Mouse (Mus musculus) hindlimb bud, embryonic 11.5 days (tissue): ENCODE measurements at regions not wholly inside any gene's neighbourhood (a gene's known extent, or its start where the extent isn't known, plus 50 kb on each side); places are given as distances from the start of the nearest gene placed in this dataset.

ENCODE experiments used
- DNase-seq: peaks from one replicate; pipeline ENCODE4 v3.0.0-alpha.2; 2012; ENCODE audit warnings: low read depth, low spot score; ENCODE audit errors: extremely low spot score

DNA sequence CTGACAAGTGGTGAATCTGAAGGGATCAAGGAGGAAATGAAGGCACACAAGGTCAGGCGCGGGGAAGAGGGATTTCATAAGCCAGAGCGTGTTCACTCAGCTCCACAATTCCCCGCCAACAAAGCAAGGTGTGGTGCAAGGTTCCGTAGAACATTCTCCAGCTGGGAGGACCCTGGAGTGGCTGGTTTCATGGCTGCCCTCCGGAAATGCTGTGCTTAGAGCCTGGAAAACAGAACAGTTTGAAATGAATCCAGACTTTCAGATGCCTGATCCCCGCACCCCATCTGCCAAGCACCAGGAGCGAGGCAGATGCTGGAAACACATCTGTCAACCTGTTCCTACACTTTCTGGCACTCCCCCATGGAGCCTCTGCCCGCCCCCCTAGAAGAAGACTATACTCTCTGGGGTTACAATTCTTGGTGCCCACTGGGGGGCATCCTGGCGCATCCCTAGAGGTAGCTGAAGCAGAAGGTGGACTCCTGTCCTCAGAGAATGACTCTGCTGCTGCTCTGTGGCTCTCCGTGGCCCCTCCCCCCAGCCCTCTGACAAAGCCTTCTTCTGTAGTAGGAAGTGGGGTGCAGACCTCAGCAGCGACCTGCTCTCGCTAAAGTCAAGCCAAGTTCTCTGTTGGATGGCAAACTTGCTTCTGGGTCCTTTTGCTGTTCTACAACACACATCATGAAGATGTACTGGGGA lies 54.5 kb upstream of the Mafb start:
- DNase-seq: no peak

GRCm38 (mm10) chr2:160424491-160424890 lies 57.6 kb upstream of the Mafb start:
- DNase-seq: no peak

DNA sequence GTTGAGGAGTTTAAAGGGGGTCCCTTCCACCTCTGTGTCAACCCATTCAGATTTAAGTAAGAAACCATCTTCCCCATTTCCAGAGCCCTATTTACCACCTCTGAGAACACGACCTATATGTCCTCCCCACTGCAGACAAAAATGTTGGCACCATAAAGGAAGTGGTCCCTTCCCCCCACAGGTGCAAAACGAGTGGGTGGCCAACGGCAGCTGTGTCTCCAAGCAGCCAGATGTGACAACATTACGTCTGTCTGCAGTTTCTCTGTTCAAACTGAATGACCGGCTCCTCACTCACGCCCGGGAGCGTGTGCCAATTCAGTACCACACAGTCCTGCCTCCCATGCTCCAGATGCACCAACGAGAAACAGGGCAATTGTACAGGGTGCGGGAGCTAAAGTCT lies 60.6 kb upstream of the Mafb start:
- DNase-seq: no peak

DNA sequence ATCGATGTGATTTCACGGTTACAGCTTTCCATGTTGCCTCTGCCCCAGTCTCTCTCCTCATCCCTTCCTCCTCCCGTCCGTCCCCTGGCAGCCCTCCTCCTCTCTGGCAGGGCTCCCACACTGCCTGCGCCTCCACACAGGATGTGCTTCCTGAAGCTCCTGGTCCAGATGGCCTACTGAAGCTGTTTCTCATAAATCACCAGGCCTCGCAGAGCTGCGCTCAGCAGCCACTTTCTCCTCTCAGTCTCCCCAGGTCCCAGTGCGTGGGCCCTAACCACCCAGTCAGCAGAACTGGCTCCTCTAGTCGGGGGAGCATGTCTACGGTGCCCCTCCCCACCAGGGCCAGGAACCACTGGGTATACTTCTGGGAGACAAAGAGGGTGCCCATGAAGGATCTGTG lies 66.4 kb upstream of the Mafb start:
- no peak for DNase-seq

DNA sequence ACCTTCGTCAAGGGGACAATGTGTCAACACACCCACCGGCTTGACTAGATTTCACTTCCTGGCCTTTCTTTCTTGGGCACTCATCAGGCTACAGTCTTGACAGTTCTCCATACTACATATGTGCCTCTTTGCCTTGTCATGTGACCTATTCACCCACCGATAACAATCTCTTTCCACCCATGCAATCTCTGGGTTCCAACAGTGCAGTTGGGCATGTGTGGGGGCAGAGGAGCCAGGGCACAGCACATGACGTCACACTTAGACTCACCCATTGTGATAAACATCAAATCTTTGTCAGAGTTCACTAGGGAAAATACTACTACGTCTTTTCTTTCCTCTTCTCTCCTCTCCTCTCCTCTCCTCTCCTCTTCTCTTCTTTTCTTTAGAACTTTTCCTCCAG lies 67.8 kb upstream of the Mafb start:
- DNase-seq: no peak

- DNase-seq: no peak
Observed at GRCm38 (mm10) chr2:160435622-160436021, 68.8 kb upstream of the Mafb start.

DNA sequence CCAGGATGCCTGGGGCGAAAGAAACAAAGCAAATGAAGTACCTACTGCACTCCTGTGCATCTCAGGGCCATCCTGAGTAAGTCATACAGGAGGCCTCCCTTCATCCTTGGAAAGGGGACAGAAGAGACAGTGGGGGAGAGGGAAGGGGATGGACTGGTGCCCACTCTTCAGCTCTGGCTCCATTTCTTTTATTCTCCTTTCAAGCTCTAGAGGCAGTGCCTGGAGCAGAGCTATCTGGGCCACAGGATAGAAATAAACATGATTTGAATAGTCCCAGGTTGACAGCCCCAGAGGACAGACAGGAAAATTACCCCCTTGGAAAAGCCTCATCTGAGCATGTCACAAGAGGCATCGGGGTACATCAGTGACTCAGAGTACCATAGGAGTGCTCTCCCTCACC lies 72.2 kb upstream of the Mafb start:
- DNase-seq: no peak

DNA sequence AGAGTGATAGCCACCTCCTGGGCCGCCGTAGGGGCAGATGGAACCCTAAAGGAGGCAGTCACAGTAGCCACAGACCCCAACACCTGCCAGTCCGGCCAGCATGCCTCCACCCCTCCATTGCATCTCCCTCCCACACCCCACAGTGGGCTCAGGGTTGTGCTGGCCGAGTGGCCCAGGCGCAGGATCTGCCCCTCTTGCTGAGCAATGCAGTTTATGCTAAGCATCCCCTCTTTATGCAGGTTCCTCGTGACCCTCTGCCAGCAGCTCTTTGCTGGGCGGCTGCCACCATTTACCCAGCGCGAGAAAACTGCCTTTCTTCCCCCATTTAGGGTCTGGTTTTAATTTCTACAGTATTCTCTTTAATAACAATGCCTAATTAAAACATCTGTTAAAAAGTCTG lies 73.4 kb upstream of the Mafb start:
- no peak for DNase-seq

DNA sequence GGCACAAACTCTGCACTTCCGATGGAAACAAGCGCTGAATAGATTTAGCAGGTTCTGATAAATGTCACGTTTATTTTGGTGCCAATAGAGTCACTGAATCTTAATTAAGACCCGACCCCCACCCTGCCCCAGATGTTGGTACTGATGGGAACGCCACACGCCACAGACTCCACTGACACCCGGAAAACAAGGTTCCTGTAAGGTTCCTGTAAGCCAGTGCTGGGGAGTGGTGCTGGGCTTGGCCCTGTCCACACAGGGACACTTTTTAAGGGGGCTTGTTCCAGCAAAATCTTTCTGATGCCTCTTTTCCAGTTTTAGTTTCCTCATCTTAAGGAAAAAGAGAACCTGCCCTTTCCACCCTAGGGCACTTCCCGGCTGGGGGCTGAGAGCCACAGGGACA lies 84.2 kb upstream of the Mafb start:
- DNase-seq: no peak

GRCm38 (mm10) chr2:160451481-160452238 lies 84.8 kb upstream of the Mafb start:
- DNase-seq: no peak

DNA sequence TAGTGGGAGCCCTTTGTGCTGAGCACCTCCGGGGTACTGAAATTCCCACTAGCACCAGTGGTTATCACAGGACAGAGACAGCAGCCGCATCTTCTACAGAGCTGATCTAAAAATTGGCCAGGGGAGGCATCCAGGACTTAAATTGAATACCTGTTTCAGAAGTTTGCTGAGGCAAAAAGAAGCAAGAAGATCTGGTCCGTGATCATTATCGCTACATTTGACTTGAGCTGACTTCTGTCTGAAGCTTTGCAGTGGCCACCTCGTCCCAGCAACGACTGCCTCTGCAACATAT lies 85.3 kb upstream of the Mafb start:
- DNase-seq: no peak

DNA sequence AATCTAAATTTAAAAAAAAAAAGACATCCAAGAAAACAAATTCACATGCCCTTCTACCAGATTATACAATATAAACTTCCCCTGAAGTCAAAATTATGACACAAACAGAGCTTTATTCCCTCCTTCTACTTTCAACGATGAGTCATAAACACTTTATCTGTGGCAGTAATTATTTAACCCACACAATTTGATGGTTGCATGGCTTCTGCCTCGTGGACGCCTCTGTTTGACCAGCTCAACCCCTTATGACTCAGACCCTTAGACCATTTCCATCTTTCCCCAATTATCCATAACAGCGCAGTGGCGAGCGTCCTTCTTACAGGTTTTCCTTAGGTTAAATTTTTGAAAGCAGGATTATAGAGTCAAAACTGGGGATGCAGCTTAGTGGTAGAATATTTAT lies 85.9 kb upstream of the Mafb start:
- DNase-seq: no peak

GRCm38 (mm10) chr2:160455617-160456016 lies 88.8 kb upstream of the Mafb start:
- DNase-seq: no peak

- DNase-seq: no peak
Observed at GRCm38 (mm10) chr2:160456681-160457080, 89.8 kb upstream of the Mafb start.

GRCm38 (mm10) chr2:160471561-160471960 lies 104.7 kb upstream of the Mafb start:
- DNase-seq: no peak

- no peak for DNase-seq
Observed at GRCm38 (mm10) chr2:160476181-160476580, 109.3 kb upstream of the Mafb start.

- DNase-seq: peak; percentile 2
Observed at GRCm38 (mm10) chr2:160479240-160479639, 112.4 kb upstream of the Mafb start.

DNA sequence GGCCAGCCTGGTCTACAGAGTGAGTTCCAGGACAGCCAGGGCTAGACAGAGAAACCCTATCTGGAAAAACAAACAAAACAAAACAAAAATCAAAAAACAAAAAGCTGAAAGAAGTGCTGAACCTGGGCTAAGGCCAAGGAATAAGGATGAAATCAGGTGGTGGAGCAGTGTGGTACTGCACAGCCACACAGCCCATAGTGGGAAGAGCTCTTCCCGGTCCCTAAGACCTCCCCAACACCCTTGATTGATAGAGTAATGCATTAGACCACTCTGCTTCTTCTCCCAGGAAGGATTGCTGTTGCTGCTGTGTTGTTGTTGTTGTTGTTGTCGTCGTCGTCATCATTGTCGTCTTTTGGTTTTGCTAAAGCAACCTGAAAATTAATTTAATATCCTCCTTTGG lies 118.2 kb upstream of the Mafb start:
- no peak for DNase-seq

DNA sequence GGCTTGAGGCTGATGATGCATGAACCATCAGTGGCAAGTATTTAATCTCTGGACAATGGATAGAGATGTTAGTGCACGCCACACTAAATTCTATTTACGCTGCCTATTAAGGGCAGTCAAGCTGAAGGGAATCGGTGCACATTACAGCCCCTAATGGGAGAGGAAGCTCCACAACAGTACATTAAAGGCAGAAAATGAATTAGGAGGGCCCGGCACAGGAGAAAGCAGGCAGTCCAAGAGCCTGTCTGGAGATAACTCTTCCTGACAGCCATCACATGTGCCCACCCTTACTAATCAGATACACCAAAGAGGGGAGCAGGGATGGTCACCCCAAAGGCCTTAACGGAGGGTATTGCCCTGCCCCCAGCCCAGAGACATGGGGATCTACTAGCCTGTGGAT lies 118.7 kb upstream of the Mafb start:
- no peak for DNase-seq

DNA sequence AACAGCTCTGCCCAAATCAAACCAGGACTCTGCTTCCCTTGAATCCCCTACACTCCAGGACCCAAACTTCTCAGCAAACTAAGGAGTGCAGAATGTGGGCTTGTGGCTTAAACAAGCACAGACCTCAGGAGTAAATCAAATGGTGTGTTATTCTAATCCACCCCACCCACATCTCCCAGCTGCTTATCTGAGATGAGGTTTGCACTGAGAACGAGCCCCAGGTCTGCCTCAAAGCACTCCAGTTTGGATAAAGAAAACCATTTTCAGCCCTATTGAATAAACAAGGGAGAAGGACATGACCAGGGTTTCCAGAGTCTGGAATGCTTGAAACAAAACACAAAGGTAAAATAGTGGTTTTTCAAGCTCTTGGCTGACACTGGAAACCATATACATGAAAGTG lies 132.9 kb upstream of the Mafb start:
- DNase-seq: no peak

GRCm38 (mm10) chr2:160502901-160503300 lies 136.0 kb upstream of the Mafb start:
- no peak for DNase-seq

- DNase-seq: no peak
Observed at GRCm38 (mm10) chr2:160503597-160504393, 136.9 kb upstream of the Mafb start.
